In genomic region chr9:5972292-5972691, GRCm38 (mm10) we compare ENCODE assay signal across 19 mouse cellular contexts.
A peak's percentile ranks its signal among the peaks of the same experiment; 100 is the strongest.
DNase-seq lines count a peak whose midpoint lies in the region; ATAC-seq and TF ChIP-seq lines count a peak whose summit lies in the region.
"Had no signal": no experiment of that assay in that cellular context is flagged by ENCODE, and none has a peak within 500 bp of the region (broad histone marks: within the 10 kb centered on the region; RNA-seq: fewer than 3 reads in every experiment).

No protein-coding gene starts in this region.

- no peaks in the 10 kb centered on the region for H3K27me3 ChIP-seq in hindbrain, embryonic 16.5 days (replicated peaks; ENCODE audit: control insufficient read depth, insufficient read depth, low read length)
- no peaks in the 10 kb centered on the region for H3K27me3 ChIP-seq in hindbrain, embryonic 12.5 days
- no peaks in the 10 kb centered on the region for H3K27me3 ChIP-seq in midbrain, postnatal 0 days (ENCODE audit: insufficient read depth, low read length)
- H3K27me3 ChIP-seq in midbrain, embryonic 10.5 days (ENCODE audit: low read depth, poor library complexity, severe bottlenecking) = no peaks in the 10 kb centered on the region
- H3K27me3 ChIP-seq: heart, embryonic 15.5 days; Patski had no signal

- no peak overlapping the region for H3K4me3 ChIP-seq in hindbrain, embryonic 16.5 days (ENCODE audit: low read length)
- H3K4me3 ChIP-seq in hindbrain, embryonic 12.5 days = no peak overlapping the region
- H3K4me3 ChIP-seq in midbrain, postnatal 0 days (ENCODE audit: low read depth, low read length) = no peak overlapping the region
- H3K4me3 ChIP-seq in midbrain, embryonic 10.5 days = no peak overlapping the region
- H3K4me3 ChIP-seq: heart, embryonic 15.5 days had no signal

- 29% methylated on average over 1 of the region's 1 CpGs for WGBS in hindbrain, embryonic 16.5 days
- WGBS in hindbrain, embryonic 12.5 days = 50% methylated on average over 1 of the region's 1 CpGs
- WGBS in midbrain, postnatal 0 days = 37% methylated on average over 1 of the region's 1 CpGs
- WGBS in midbrain, embryonic 10.5 days = 75% methylated on average over 1 of the region's 1 CpGs

- TF ChIP-seq CTCF in midbrain, postnatal 0 days (IDR thresholded peaks at IDR 0.05) = no peak

- no peak overlapping the region for H3K4me2 ChIP-seq in hindbrain, embryonic 16.5 days (ENCODE audit: low read length)
- no peak overlapping the region for H3K4me2 ChIP-seq in hindbrain, embryonic 12.5 days (replicated peaks)
- no peak overlapping the region for H3K4me2 ChIP-seq in midbrain, postnatal 0 days (ENCODE audit: low read depth, low read length, poor library complexity, severe bottlenecking)
- H3K4me2 ChIP-seq: heart, embryonic 11.5 days; heart, embryonic 15.5 days had no signal

- DNase-seq in cerebellum, postnatal 14 days = peak; percentile 45 to 66
- no peak for DNase-seq in cerebellum, adult 11 months
- DNase-seq in midbrain, postnatal 0 days (ENCODE audit: low spot score) = peak; percentile 84
- DNase-seq in midbrain, embryonic 10.5 days (ENCODE audit: low spot score) = no peak
- DNase-seq in right cerebral cortex, postnatal 14 days = no peak
- DNase-seq in thymus, postnatal 4 days = no peak
- DNase-seq: adrenal gland, adult 2 months; adrenal gland, postnatal 25 days; cerebellum, adult 8-10 months; gastrocnemius, postnatal 10 days; heart, adult 18-20 months; heart, postnatal 14 days; kidney, adult 11 months had no signal

- ATAC-seq in hindbrain, embryonic 16.5 days = peak; percentile 81; the same call in 1 of the 2 replicates
- no peak for ATAC-seq in hindbrain, embryonic 12.5 days (ENCODE audit: low FRiP score)
- no peak for ATAC-seq in midbrain, postnatal 0 days (ENCODE audit: low FRiP score)
- ATAC-seq: forebrain, embryonic 16.5 days; Patski had no signal

- no peaks in the 10 kb centered on the region for H3K9me3 ChIP-seq in hindbrain, embryonic 16.5 days (ENCODE audit: control insufficient read depth, low read length)
- no peaks in the 10 kb centered on the region for H3K9me3 ChIP-seq in hindbrain, embryonic 12.5 days (replicated peaks)
- no peaks in the 10 kb centered on the region for H3K9me3 ChIP-seq in midbrain, postnatal 0 days (ENCODE audit: low read length)
- no peaks in the 10 kb centered on the region for H3K9me3 ChIP-seq in midbrain, embryonic 10.5 days (replicated peaks)
- H3K9me3 ChIP-seq: heart, embryonic 15.5 days had no signal

- H3K9ac ChIP-seq in hindbrain, embryonic 16.5 days (ENCODE audit: low read depth, low read length) = no peak overlapping the region
- H3K9ac ChIP-seq in hindbrain, embryonic 12.5 days = no peak overlapping the region
- H3K9ac ChIP-seq in midbrain, postnatal 0 days (replicated peaks; ENCODE audit: low read length, poor library complexity, severe bottlenecking) = no peak overlapping the region
- H3K9ac ChIP-seq: heart, embryonic 15.5 days had no signal

- H3K36me3 ChIP-seq in hindbrain, embryonic 16.5 days (ENCODE audit: control insufficient read depth, insufficient read depth, low read length) = no peaks in the 10 kb centered on the region
- H3K36me3 ChIP-seq in hindbrain, embryonic 12.5 days = no peaks in the 10 kb centered on the region
- H3K36me3 ChIP-seq in midbrain, postnatal 0 days (ENCODE audit: insufficient read depth, low read length) = no peaks in the 10 kb centered on the region
- no peaks in the 10 kb centered on the region for H3K36me3 ChIP-seq in midbrain, embryonic 10.5 days
- H3K36me3 ChIP-seq: heart, embryonic 15.5 days had no signal

- H3K27ac ChIP-seq in hindbrain, embryonic 16.5 days (ENCODE audit: low read depth, low read length) = no peak overlapping the region
- no peak overlapping the region for H3K27ac ChIP-seq in hindbrain, embryonic 12.5 days
- no peak overlapping the region for H3K27ac ChIP-seq in midbrain, postnatal 0 days (ENCODE audit: low read depth, low read length)
- H3K27ac ChIP-seq in midbrain, embryonic 10.5 days (replicated peaks) = no peak overlapping the region
- H3K27ac ChIP-seq: heart, embryonic 15.5 days had no signal

- H3K4me1 ChIP-seq in hindbrain, embryonic 16.5 days (ENCODE audit: control insufficient read depth, insufficient read depth, low read depth, low read length) = no peaks in the 10 kb centered on the region
- no peaks in the 10 kb centered on the region for H3K4me1 ChIP-seq in hindbrain, embryonic 12.5 days
- no peaks in the 10 kb centered on the region for H3K4me1 ChIP-seq in midbrain, postnatal 0 days (ENCODE audit: insufficient read depth, low read length)
- no peaks in the 10 kb centered on the region for H3K4me1 ChIP-seq in midbrain, embryonic 10.5 days
- H3K4me1 ChIP-seq: heart, embryonic 15.5 days had no signal

Comparison
In these comparisons a context has a peak if more than half of its experiments do, and no peak if none do; other contexts are left out.
1. DNase-seq: peak in cerebellum, postnatal 14 days (2 of 2) and midbrain, postnatal 0 days (single experiment); none in cerebellum, adult 11 months (single experiment), midbrain, embryonic 10.5 days (single experiment), right cerebral cortex, postnatal 14 days (single experiment) and thymus, postnatal 4 days (single experiment).